Mouse (Mus musculus) spleen, postnatal 14 days (tissue): ENCODE data around the gene Gm44965.

ENCODE experiments used
- DNase-seq, 2 experiments: peaks; one replicate each; pipeline ENCODE4 v3.0.0; 2021 to 2022; ENCODE audit warnings: low spot score in 2 of 2

Gm44965 gene

GRCm38 (mm10) chr6:48626464-48626863, 32.7 kb downstream of the Gm44965 start, which contains the start of gene AI854703:
Gene AI854703, plus strand, starts transcription at chr6:48626764.
- DNase-seq = no peak

DNA sequence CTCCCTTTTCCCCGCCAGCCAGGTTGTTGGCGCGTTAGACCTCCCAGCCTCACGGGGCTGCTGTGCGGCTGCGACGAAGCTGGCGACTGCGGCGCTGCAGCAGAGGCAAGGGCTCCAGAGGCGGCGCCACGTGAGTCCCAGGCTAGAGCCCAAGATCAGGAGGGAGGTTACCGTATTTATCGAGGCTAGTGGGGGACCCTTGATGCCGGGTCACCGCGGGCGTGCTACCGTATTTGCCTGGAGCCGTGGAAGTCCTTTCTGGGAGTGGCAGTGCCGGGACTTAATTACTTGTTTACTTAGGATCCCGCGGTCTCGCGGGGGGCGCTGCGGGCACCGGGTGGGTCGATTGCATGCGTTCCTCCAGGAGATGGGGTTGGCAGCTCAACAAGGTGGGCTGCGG, 33.2 kb downstream of the Gm44965 start:
- no peak for DNase-seq

DNA sequence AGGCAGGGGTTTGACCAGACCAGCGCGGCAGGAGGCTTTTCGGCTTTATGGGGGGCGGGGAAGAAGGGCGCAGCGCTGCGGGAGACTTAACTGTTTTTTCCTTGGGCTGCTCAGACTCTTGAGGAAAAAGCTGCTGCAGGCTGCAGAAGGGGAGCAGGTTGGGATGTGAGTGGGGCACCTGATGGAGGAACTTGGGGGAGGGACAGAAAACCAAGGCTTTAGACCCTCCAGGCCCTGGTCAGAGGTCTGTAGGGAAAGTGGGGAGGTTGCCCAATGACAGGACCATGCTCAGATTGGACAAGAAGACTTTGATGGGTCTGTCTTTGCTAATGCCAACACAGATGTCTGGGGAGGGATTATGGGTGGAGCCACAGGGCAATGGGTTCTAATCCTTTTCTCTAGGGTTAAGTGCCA, 33.8 kb downstream of the Gm44965 start:
- DNase-seq = no peak

DNA sequence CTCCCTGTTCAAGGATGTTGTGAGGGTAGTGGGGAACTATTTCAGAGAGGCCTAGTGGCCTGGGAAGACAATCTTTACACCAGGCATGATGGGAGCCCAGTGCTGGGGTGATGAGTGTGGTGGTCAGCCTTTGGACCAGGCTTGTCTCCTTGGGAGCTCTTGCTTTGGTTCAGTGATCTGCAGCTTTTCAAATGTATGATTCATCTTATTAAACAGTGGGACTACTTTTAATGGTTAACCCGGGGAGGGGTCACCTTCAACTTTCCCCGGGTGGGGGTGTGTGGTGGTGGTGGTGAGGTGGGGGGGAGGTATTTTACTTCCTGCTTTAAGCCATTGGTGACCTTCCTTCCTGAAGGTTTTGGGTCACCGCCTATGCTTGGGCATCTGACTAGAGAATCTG, 34.6 kb downstream of the Gm44965 start:
- DNase-seq = no peak

GRCm38 (mm10) chr6:48628808-48629660, 35.3 kb downstream of the Gm44965 start:
- DNase-seq = peak in 1 of 2 experiments; percentile 20

DNA sequence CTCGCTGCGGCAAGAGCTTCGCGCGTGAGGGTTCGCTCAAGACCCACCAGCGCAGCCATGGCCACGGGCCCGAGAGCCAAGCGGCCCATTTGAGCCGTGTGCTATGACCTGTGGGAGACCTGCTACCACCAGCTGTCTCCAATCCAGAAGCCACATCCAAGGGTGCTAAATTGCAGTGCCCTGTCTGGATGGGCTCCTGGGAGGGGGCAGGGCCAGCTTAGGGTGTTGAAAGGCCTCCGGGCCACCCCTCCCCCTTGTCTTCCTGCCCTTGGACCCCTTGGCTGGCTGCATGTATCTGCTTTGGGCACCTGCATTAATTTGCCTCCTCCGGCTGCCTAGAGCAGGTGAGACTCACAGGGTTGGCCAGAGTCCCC, 35.9 kb downstream of the Gm44965 start:
- no peak for DNase-seq

DNA sequence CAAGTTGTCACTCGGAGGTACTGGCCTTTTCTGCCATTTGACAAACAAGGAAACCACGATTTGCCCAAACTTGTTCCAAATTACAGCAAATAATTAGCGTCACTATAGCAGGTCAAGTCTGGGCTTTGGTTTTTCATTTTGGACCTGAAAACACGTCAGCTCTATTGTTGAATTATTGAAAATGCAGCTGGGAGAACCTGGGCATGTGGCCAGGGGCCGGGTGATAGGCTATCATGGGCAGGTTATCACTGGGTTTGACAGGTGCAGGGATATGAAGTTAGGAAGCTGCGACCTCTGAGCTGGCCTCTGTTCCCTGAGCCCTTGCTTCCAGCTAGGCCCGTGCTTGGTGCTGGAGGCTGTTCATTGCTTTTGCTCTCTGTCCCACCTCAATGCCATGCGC, 37.1 kb downstream of the Gm44965 start:
- DNase-seq = no peak

GRCm38 (mm10) chr6:48635105-48635504, 41.4 kb downstream of the Gm44965 start:
- no peak for DNase-seq

GRCm38 (mm10) chr6:48636515-48636914, 42.8 kb downstream of the Gm44965 start:
- no peak for DNase-seq

DNA sequence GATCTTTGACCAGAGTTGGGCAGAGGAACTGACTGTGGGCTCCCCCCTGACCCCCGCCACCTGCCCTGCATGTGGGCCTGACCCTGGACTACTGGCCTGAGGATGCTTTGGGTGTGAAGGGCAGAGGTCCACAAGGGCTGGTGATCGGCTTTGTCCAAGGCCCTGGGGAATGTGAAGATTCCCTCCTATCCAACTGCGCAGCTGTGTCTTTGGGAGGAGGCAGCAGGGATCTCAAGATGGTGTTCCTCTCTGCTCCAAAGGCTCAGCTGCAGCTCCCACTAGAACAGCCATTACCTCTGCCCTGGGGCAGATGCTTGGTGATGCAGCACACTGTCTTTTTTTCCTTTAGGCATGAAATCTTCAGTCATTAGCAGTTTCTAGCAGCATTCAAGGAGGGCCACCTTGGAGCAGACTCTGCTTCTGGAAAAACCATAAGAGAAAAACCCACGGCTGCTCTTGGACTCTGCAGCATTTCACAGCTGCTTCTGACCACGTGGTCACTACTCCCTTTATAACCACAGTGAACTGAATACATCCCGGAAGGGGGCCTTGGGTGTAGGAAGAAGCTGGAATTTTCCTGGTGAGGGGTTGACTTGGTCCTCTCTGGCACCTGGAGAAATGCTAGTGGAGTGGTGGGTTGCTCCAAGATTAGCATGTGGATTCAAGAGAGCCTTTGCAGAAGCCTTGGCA, 44.2 kb downstream of the Gm44965 start:
- no peak for DNase-seq

- no peak for DNase-seq
Observed at GRCm38 (mm10) chr6:48638553-48638952, 44.8 kb downstream of the Gm44965 start.

- DNase-seq = no peak
Observed at GRCm38 (mm10) chr6:48641391-48641790, 47.6 kb downstream of the Gm44965 start.

GRCm38 (mm10) chr6:48642764-48643292, 49.1 kb downstream of the Gm44965 start:
- DNase-seq = no peak

- DNase-seq = peak; percentile 43 to 62
Observed at GRCm38 (mm10) chr6:48645660-48646308, 52.0 kb downstream of the Gm44965 start.

DNA sequence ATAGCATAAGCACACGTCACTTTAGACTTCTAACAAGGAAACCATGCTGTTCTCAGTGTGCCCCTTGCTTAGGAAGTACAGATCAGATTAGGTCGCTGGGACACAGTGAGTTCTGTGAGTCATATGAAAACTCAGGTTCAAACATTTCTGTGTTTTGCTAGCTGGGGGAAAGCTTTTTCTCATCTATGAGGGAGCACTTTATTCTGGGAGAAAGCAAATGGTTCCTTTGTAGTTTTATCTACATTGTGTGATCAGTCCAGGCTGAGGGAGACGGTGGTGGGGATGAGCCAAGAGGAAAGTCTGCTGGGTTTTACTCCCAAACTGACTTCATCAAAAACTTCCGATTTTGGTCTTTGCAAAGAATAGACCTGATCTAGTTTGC, 52.6 kb downstream of the Gm44965 start:
- no peak for DNase-seq

- peak; percentile 55 to 66 for DNase-seq
Observed at GRCm38 (mm10) chr6:48646995-48647394, 53.3 kb downstream of the Gm44965 start, which contains the start of gene Gimap8. Gene Gimap8, plus strand, starts transcription at chr6:48647234.

GRCm38 (mm10) chr6:48647611-48648010, 53.9 kb downstream of the Gm44965 start:
- DNase-seq = no peak

GRCm38 (mm10) chr6:48648779-48649178, 55.0 kb downstream of the Gm44965 start:
- no peak for DNase-seq

- DNase-seq = no peak
Observed at GRCm38 (mm10) chr6:48650041-48650440, 56.3 kb downstream of the Gm44965 start.

DNA sequence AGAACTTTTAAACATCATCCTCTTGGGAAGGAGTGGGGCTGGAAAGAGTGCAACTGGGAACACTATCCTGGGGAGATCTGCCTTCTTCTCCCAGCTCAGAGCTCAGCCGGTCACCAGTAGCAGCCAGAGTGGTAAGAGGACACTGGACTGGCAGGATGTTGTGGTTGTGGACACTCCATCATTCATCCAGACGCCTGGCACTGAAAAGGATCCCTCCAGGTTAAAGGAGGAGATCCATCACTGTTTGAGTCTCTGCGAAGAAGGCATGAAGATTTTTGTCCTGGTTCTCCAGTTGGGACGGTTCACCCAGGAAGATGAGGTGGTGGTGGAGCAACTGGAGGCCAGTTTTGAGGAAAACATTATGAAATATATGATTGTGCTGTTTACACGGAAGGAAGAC, 65.0 kb downstream of the Gm44965 start:
- no peak for DNase-seq

DNA sequence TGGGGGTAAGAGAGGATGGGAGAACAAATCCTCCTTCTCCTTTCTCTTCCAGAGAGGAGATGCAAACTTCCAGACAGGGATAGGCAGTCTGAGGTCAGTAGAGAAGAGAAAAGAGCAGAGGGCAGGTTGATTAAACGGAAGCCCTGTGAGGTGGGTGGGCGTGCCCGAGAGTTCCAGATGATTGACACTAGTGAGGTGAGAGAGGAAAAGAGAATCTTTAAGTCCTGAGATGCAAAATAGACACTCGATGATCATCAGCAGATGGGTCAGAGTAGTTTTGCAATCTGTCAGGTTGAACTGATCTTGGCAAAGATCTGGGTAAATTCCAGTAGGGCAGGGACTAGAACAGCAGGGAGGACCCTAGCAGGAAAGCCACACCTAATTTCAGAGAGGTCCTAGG, 71.0 kb downstream of the Gm44965 start:
- no peak for DNase-seq

- DNase-seq = no peak
Observed at GRCm38 (mm10) chr6:48665471-48665870, 71.7 kb downstream of the Gm44965 start.
